Mouse (Mus musculus) spleen, postnatal 10 days (tissue): ENCODE measurements at regions not wholly inside any gene's neighbourhood (a gene's known extent, or its start where the extent isn't known, plus 50 kb on each side); places are given as distances from the start of the nearest gene placed in this dataset.

Experiments
- DNase-seq, 2 experiments: peaks; one replicate each; pipeline ENCODE4 v3.0.0; 2021 to 2022; ENCODE audit warnings: low spot score in 2 of 2

GRCm38 (mm10) chr5:46488140-46488942, 630.9 kb upstream of the Lcorl start:
- DNase-seq: no peak

- no peak for DNase-seq
These were observed 629.4 kb upstream of the Lcorl start for GRCm38 (mm10) chr5:46486740-46487326.

- DNase-seq: no peak
These were observed 598.9 kb upstream of the Lcorl start for GRCm38 (mm10) chr5:46456356-46456755.

- no peak for DNase-seq
These were observed 590.9 kb upstream of the Lcorl start for GRCm38 (mm10) chr5:46448274-46448673.

- no peak for DNase-seq
These were observed 588.4 kb upstream of the Lcorl start for GRCm38 (mm10) chr5:46445844-46446243.

GRCm38 (mm10) chr5:46445122-46445521, 587.7 kb upstream of the Lcorl start:
- DNase-seq: no peak

- no peak for DNase-seq
These were observed 586.5 kb upstream of the Lcorl start for GRCm38 (mm10) chr5:46443805-46444340.

GRCm38 (mm10) chr5:46442600-46443248, 585.3 kb upstream of the Lcorl start:
- DNase-seq: no peak

- DNase-seq: no peak
These were observed 584.3 kb upstream of the Lcorl start for GRCm38 (mm10) chr5:46441716-46442115.

GRCm38 (mm10) chr5:46431644-46432367, 574.4 kb upstream of the Lcorl start:
- no peak for DNase-seq

GRCm38 (mm10) chr5:46422738-46423137, 565.3 kb upstream of the Lcorl start:
- no peak for DNase-seq

GRCm38 (mm10) chr5:46406969-46407368, 549.6 kb upstream of the Lcorl start:
- DNase-seq: no peak

GRCm38 (mm10) chr5:46406404-46406803, 549.0 kb upstream of the Lcorl start:
- DNase-seq: no peak

- no peak for DNase-seq
These were observed 529.2 kb upstream of the Lcorl start for GRCm38 (mm10) chr5:46386591-46386990.

GRCm38 (mm10) chr5:46367328-46367727, 509.9 kb upstream of the Lcorl start:
- no peak for DNase-seq

GRCm38 (mm10) chr5:46363661-46364060, 506.2 kb upstream of the Lcorl start:
- DNase-seq: no peak

GRCm38 (mm10) chr5:46361637-46362036, 504.2 kb upstream of the Lcorl start:
- DNase-seq: no peak

- DNase-seq: no peak
These were observed 491.0 kb upstream of the Lcorl start for GRCm38 (mm10) chr5:46348448-46348847.

GRCm38 (mm10) chr5:46347368-46348083, 490.1 kb upstream of the Lcorl start:
- DNase-seq: peak; percentile 24 to 73

GRCm38 (mm10) chr5:46338461-46338860, 481.0 kb upstream of the Lcorl start:
- DNase-seq: no peak

GRCm38 (mm10) chr5:46330880-46331279, 473.5 kb upstream of the Lcorl start:
- no peak for DNase-seq
